Mouse (Mus musculus) cerebral cortex, adult 2 months (tissue): ENCODE results near the gene Rnf213.

ENCODE experiments used
- WGBS: fragments of 180-500 bp; shearing (Covaris S2); methylation state at CpG from one replicate; pipeline ENCODE4 v1.1.7; 2018; 5-methylcytosine and 5-hydroxymethylcytosine counted together

Gene Rnf213

GRCm38 (mm10) chr11:119435880-119436872 is 43.3 kb downstream of the Rnf213 start:
- WGBS = 83% methylated on average over 19 of the region's 19 CpGs

DNA sequence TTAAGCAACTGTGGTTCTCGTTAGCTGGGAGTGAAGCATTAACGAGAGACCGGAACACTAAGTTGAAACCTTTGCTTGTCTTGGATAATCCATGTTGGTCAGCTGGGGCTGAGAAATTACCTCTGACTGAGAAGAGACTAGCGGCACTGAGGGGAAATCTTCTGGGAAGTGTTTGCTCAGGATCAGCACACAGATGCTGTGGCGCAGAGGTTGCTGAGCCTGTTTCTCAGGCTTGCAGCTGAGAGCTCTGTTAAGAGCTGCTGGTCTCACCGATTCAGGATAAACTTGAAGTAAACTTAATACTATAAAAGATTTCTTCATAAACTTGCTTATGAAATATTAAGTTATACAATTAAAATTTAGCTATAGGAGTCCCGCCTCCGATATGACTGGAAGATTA is 45.9 kb downstream of the Rnf213 start:
- 85% methylated on average over 8 of the region's 8 CpGs for WGBS

DNA sequence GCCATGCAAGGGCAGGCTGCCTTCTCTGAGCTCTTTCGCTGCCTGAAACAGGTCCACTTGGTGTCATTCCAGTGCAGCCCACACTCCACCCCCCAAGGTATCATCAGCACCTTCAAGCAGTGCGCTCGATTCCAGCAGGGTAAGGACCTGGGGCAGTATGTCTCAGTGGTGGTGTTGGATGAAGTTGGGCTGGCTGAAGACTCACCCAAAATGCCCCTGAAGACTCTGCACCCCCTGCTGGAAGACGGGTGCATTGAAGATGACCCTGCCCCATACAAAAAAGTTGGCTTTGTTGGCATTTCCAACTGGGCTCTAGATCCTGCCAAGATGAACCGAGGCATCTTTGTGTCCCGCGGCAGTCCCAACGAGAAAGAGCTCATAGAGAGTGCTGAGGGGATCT is 49.3 kb downstream of the Rnf213 start:
- WGBS = 79% methylated on average over 8 of the region's 8 CpGs

DNA sequence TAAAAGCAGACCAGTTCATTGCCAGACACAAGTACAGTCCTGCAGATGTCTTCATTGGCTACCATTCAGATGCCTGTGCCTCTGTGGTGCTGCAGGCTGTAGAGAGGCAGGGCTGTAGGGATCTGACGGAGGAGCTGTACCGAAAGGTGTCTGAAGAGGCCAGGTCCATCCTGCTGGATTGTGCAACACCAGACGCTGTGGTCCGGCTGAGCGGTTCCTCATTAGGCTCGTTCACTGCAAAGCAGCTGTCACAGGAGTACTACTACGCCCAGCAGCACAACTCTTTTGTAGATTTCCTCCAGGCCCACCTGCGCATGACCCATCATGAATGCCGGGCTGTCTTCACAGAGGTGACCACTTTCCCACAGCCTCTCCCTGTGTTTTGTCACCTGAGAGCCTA is 50.5 kb downstream of the Rnf213 start:
- 94% methylated on average over 9 of the region's 9 CpGs for WGBS

DNA sequence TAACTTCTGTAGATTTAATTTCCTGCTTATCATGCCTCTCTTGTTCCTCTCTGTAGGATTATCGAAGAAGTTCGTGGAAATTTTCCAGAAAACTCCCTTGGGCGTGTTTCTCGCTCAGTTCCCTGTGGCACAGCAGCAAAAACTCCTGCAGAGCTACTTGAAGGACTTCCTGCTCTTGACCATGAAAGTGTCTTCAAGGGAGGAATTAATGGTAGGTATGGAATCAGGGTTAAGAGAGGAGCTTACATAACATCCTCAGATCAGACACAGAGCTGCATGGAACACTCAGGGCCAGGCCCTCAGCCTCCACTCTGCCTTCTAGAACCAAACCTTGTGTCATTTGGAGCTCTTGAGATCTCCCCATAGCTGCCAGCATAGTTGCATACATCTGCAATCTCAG is 63.2 kb downstream of the Rnf213 start:
- 72% methylated on average over 4 of the region's 4 CpGs for WGBS

GRCm38 (mm10) chr11:119477876-119478275 is 85.0 kb downstream of the Rnf213 start:
- WGBS = 78% methylated on average over 4 of the region's 4 CpGs

DNA sequence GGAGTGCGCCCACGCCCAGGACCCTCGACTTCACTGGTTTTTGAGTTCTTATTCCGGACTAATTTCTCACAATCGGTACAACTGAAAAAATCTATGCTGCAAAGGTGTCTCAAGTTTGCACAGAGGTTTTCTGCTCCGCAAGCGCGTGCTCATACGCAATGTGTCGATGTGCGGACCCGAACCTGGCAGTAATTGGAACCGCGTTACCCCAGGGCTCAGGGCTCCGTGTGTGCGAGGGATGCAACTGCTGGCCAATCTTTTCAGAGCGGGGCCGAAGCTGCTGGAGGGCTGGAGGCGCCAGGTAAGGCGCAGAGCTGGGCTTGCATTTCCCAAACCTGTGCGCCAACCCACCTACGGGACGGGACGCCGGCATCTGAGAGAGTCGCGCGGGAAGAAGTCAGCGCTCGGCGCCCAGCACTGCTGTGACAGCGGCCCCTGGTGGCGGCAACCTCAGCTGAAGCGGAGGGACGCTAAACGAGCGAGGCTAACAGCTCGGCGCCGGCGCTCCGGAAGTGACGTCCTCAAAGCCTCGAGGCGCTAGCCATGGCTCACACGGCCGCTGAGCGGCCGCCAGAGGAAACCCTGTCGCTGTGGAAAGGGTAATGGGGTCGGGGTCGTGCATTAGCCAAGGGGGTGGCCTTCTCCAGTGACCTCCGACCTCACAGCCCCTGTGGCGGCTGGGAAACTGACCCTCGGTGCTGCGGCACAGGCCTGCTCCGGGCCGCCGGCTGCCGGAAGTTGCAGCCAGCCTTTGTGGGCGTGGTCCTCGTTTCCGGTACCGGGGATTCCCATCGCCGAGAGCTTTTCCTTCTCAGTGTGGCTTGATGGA is 98.2 kb downstream of the Rnf213 start, which contains the start of gene Endov:
Gene Endov (plus strand): TSS at position 487 of the 829 bp plus-strand sequence.
- 1% methylated on average over 66 of the region's 66 CpGs for WGBS

DNA sequence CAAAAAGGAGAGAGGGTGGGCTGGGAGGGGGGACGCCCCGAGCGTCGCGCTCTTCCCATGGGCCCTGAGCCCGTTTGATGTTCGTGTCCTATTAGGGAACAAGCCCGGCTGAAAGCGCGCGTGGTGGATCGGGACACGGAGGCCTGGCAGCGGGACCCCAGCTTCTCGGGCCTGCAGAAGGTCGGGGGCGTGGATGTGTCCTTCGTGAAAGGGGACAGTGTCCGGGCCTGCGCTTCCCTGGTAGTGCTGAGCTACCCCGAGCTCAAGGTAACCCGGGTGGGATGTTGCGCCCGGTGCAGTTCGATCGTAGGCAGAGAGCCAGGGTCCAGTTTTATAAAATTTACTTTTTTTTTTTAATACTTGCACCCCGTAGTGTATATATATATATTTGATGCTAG is 98.8 kb downstream of the Rnf213 start:
- WGBS = 5% methylated on average over 27 of the region's 27 CpGs

- WGBS = 92% methylated on average over 6 of the region's 6 CpGs
These were observed 99.9 kb downstream of the Rnf213 start for GRCm38 (mm10) chr11:119492830-119493229.

DNA sequence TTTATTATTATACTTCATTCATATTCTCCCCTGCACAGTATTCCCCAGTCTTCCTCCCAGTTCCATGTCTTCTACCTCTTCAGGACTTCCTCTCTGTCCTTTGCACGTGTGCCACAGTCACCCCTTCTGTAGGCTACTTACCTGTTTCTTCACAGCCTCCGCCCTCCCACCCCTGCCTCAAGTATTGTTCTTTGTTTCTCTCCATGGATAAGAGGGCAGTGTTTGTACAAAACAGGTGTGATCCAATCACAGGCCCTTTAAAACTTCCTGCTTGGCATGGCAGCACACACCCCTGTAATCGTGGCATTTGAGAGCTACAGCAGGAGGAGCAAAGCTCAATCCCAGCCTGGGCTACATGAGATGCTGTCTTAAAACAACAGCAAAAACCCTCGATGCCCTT is 100.6 kb downstream of the Rnf213 start:
- WGBS = 72% methylated on average over 4 of the region's 4 CpGs

DNA sequence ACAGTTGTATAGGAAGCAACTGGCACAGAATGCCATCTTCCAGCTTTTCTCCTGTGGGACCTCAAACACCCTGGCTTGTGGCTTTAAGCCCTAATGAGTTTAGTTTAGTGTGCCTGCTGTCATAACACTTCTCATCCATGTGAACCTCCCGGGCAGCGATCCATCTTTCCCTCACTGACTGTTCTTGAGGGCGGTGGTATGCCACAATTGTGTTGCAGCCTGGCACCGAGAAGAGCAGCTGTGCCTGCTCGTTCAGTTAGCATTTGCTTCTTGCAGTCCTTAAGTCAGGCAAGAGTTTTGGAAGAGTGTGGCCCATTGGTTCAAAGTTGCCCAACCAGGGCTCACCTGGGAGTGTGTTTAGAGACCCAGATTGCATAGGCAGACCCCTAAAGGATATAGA is 103.2 kb downstream of the Rnf213 start:
- 54% methylated on average over 5 of the region's 5 CpGs for WGBS

GRCm38 (mm10) chr11:119497451-119497850 is 104.6 kb downstream of the Rnf213 start:
- 59% methylated on average over 4 of the region's 4 CpGs for WGBS

- WGBS = 97% methylated on average over 4 of the region's 4 CpGs
These were observed 106.4 kb downstream of the Rnf213 start for GRCm38 (mm10) chr11:119499297-119499696.

DNA sequence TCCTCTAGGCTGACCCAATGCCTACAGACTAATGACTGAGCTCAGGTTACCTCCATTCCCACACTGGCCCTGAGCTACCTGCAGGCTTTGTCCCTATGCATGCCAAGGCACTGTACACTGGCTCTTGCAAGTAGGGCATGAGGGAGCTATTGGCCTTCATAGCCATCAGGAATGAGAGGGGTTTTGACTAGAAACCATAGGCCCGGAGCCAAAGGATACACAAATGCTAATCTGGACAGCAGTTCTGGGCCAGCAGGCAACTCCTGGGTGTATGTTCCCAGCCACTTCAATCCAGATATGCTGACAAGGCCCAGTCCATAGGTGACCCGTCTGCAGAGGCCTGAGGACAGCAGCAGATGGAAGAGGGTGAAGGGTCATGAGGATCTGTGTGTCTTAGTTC is 107.1 kb downstream of the Rnf213 start:
- 67% methylated on average over 2 of the region's 2 CpGs for WGBS

DNA sequence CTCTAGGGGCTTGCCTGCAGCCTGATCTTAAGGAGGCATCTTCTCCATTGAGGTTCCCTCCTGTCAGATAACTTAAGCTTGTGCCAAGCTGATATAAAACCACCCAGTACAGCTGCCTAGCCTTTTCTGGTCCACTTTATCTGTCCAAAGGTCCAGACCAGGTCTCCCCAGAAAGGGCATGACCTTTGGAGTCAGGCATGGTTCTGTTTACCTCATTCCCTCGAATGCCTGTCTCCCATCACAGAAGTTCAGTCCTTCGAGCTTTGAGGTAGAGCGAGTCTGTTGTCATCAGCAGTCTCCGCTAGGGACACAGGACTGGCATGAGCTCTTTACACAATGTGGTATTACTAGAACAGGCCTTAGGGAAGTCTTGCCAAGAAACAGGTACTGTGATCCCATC is 113.5 kb downstream of the Rnf213 start:
- WGBS = 93% methylated on average over 4 of the region's 4 CpGs

GRCm38 (mm10) chr11:119507772-119508171 is 114.9 kb downstream of the Rnf213 start:
- WGBS = 66% methylated on average over 8 of the region's 8 CpGs

DNA sequence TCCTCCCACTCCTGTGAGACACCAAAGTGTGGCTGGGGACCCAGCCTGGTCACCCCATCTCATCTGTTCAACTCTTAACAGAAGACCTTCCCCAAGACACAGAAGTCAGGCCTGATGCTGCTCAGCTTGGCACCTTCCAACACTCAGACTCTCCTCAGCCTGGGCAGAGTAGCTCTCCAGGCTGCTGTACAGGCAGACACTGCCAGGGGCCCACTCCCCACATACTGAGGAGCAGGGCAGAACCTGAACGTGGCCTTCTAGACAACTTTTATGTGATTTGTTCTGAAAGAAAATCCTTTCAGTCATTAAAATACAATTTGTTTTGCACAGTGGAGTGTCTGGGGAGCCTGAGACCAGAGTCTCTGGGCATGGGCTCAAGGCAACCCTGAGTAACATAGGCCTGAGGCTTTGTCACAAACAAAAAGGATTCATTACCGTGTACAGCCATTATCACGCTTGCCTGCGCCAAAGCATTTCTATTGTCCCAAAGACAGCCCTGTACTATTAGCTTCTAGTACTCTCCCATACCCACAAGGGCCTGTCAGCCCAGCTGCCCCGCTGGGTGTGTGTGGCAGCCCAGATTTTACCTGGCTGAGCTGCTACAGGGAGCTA is 116.4 kb downstream of the Rnf213 start:
- 71% methylated on average over 5 of the region's 5 CpGs for WGBS

DNA sequence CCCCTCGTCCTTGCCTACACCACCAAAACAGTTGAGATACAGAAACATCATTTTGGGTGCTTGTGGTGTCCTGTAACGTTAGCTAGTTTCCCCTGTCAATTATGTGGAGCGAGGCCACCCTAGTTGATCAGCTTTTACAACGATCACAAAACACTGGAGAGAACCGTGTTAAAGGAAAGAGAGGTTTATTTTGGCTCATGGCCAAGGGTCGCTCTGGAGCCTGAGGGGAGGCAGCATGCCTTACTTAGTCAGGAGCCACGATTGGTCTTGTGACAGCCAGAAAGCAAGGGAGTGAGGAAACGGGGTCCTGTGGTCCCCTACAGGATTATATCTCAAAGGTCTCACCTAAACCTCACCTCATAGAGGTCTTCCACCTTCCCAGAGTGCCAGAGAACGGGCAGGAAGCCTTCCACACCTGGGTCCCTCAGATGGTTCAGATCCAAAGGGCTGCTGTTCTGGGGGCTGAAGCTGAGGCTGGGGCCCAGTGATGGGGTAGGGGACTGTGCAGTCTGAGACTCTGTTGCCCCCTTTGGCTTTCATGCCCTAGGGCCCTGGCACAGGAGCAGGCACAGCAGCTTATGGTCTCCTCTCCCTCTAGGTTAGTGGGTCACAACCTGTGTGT is 120.2 kb downstream of the Rnf213 start:
- WGBS = 49% methylated on average over 9 of the region's 9 CpGs

DNA sequence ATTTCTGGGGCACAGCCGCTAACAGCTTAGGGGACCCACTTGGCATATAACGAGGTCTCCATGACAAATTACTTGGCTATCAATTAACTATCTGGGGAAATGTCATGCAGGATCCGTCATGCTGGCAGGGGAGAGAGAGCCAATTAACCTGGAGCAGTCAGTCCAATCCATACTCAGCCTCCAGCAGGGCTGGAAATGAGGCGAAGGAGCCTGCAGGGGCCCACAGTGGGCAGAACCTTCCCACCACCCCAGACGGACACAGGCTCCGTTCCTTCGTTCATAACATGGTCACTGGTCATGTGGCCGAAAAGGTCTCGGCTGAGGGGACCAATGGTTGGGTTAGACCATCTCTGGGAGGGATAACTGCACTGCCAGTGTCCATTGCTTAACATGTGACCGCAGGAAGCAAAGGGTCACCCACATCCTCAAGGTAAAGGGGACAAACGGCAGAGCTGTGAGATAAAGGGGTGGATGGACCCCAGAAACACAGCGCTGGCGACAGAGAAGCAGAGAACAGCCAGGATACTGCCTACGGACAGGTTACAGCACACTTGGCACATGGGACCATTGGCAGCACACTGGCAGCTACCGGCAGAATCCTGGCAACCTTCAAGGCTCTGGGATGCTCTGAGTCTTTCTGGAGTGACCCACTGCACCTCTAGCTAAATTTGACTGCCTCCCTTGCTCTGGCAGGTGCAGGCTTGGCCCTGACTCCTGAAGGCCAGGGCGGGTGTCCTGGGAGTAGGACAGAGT is 121.4 kb downstream of the Rnf213 start:
- WGBS = 46% methylated on average over 16 of the region's 16 CpGs

- 11% methylated on average over 21 of the region's 21 CpGs for WGBS
These were observed 122.2 kb downstream of the Rnf213 start for GRCm38 (mm10) chr11:119514967-119515636.
